Mouse (Mus musculus) right cerebral cortex, postnatal 4 days (tissue): Measurements from ENCODE around the gene Creld2.
"Not testable (repeated sequence)": the region's sequence is repeated elsewhere in the genome, so short reads cannot be mapped to it uniquely, and the experiment has no call there.

Source experiments
- DNase-seq: peaks from one replicate; pipeline ENCODE4 v3.0.0-alpha.2; 2022

Creld2 gene

GRCm38 (mm10) chr15:88819026-88819905 is at the start of gene Creld2, which contains the start of gene Alg12:
Gene Creld2 (plus strand): TSS chr15:88819646.
Gene Alg12 (minus strand): TSS chr15:88819318.
- DNase-seq, result peak; percentile 97

GRCm38 (mm10) chr15:88774630-88775029 is 44.8 kb upstream of the Creld2 start:
- not testable (repeated sequence) for DNase-seq

- DNase-seq, result no peak
These were observed 27.2 kb upstream of the Creld2 start for GRCm38 (mm10) chr15:88792140-88792850.

- not testable (repeated sequence) for DNase-seq
These were observed 24.7 kb upstream of the Creld2 start for GRCm38 (mm10) chr15:88794729-88795128.

GRCm38 (mm10) chr15:88799950-88800371 is 19.5 kb upstream of the Creld2 start:
- DNase-seq, result no peak

DNA sequence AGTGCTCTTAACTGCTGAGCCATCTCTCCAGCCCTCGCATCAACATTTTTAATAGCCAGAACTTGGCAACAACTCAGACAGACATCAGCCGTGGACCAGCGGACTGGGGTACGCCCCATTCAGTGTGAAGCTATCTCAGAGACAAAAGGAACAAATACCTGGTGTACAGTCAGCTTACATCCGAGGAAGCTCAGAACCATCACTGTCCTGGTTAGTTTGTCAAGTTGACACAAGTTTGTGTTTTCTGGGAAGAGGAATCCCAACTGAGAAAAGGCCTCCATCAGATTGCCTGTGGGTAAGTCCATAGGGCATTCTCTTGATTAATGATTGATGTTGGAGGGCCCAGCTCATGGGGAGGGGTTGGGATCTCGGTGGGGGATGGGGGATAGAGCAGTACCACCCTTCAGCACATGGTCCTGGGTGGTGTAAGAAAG is 18.5 kb upstream of the Creld2 start:
- no peak for DNase-seq

- no peak for DNase-seq
These were observed 17.5 kb upstream of the Creld2 start for GRCm38 (mm10) chr15:88801903-88802302.

DNA sequence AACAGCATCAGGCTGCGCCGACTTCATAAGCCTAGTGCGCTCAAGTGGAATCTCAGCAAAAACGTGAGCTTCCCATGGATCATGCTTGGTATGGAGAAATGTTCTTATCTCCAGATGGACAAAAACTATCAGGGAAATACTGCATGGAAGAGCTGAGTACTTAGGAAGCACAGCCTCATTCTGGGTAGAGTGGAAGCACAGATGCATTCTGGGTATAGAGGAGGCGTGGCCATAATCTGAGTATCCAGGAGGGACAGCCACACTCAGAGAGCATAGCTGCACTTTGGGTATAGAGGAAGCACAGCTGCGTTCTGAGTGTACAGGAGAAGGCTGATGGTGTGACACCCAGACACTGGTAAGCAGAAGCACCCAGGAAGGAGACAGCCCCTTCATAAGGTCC is 17.1 kb upstream of the Creld2 start:
- DNase-seq, result no peak

GRCm38 (mm10) chr15:88808121-88808520 is 11.3 kb upstream of the Creld2 start:
- no peak for DNase-seq

- DNase-seq, result no peak
These were observed 9.1 kb upstream of the Creld2 start for GRCm38 (mm10) chr15:88810369-88810768.

- DNase-seq, result no peak
These were observed 6.2 kb upstream of the Creld2 start for GRCm38 (mm10) chr15:88813262-88813661.

DNA sequence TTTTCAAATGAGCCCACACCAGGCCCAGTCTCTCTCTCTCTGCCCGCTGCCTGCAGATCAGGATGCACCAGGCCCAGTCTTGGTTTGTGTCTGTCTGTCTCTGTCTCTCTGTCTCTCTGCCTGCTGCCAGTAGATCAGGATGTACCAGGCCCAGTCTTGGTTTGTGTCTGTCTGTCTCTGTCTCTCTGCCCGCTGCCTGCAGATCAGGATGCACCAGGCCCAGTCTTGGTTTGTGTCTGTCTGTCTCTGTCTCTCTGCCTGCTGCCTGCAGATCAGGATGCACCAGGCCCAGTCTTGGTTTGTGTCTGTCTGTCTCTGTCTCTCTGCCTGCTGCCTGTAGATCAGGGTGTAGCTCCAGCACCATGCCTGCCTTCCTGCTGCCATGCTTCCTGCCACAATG is 5.6 kb upstream of the Creld2 start:
- not testable (repeated sequence) for DNase-seq

- DNase-seq, result no peak
These were observed 4.9 kb upstream of the Creld2 start for GRCm38 (mm10) chr15:88814411-88815047.

DNA sequence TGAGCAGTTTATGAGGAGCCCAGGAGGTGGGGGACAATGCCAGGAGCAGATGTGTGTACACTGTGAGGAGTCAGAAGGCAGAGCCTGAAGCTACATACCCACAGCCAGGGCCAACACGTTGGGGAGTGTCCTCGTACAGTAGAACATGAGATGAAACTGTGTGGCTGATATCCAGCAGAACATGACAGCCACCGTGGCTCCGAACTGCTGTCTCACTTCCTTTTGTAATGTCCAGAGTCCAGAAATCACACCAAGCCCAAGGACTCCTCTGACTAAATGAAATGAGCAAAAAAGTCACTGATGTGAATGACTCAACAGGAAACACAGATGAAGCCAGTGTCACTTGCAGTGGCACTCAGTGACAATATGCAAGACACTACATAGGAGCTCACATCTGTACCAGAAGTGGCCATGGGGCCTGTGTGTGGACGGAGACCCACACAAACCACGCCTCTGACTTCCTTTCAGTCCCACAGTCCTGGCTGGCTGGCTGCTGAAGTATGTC is 4.2 kb upstream of the Creld2 start:
- no peak for DNase-seq

GRCm38 (mm10) chr15:88819906-88820303 is 459 bp downstream of the Creld2 start:
- no peak for DNase-seq

- no peak for DNase-seq
These were observed 2.0 kb downstream of the Creld2 start for GRCm38 (mm10) chr15:88821403-88821802.

DNA sequence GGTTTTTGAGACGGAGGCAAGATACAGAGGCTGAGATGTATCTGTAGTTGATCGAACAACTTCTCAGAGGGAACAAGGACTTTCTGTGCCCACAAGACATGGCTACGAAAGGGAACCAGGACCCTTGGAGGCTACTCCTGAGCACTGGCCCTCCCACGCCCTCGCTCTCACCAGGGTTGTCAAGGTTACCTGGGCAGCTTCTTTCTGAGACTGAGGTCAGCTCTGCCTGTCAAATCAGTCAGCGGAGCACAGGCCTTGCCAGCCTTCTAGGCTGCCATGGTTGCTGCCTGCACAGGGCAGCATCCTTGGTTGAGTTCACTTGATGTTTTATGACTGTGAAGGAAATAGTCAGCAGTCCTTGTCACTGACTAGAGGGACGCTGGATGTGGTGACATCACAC is 3.1 kb downstream of the Creld2 start:
- no peak for DNase-seq

GRCm38 (mm10) chr15:88823376-88823775 is 3.9 kb downstream of the Creld2 start:
- no peak for DNase-seq

GRCm38 (mm10) chr15:88827466-88827865 is 8.0 kb downstream of the Creld2 start:
- no peak for DNase-seq

DNA sequence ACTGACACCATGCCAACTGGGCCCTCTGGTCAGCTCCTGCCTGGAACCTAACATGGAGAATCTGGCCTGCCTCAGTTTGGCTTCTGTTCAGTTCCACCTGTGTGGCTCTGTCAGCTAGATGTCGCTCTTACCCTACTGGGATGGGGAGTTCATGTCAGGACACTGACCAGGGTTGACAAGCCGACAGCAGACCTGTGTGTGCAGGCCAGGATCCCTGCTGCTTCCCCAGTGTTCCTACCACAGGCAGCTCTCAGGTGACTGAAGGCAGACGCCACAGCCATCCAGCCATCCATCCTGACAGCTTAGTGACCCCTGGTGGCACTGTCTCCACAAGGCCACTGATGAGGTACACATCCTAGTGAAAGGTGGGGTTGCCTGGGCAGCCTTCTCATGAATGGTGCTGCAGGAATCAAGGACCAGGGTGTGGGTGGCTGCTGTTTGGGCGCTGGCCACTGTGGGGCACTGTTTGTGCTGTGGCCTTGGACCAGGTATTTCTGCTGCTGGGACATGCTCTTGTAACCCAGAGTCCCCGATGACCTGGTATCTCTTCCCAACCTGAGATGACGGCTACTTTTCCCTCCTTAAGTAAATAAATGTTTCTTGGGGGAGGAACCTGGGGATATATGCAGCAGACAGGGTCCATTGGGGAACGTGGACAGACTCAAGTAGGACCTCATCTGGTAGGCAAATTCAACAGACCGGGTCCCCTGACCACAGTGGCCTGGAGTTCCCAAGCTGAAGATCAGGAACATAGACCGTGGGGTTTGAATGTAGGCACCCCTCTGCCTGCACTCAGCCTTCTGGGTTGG is 8.7 kb downstream of the Creld2 start:
- peak; percentile 58 for DNase-seq

- DNase-seq, result peak; percentile 94
These were observed 9.6 kb downstream of the Creld2 start for GRCm38 (mm10) chr15:88828800-88829705.
